Mouse (Mus musculus) heart, embryonic 13.5 days (tissue): ENCODE measurements at regions not wholly inside any gene's neighbourhood (a gene's known extent, or its start where the extent isn't known, plus 50 kb on each side); places are given as distances from the start of the nearest gene placed in this dataset.
A peak's percentile ranks its signal among the peaks of the same experiment; 100 is the strongest.

Experiments used
- ATAC-seq: fragments of 200-750 bp; cut with Nextera tagmentation; 2 replicates; pipeline ENCODE4 v1.8.0; 2017; ENCODE audit warnings: moderate TSS enrichment; ENCODE audit not compliant: insufficient number of reproducible peaks, low FRiP score, low TSS enrichment; ENCODE audit errors: extremely low read depth
- H3K27ac ChIP-seq: fragments of 300-500 bp; sonication (generic); replicated peaks from 2 replicates; pipeline ENCODE4 v1.5.1; 2015; ENCODE audit warnings: moderate library complexity, mild to moderate bottlenecking, inconsistent platforms
- H3K27me3 ChIP-seq: fragments of 300-500 bp; sonication (generic); replicated peaks from 2 replicates; pipeline ENCODE4 v1.6.1; 2015; ENCODE audit warnings: mild to moderate bottlenecking, inconsistent platforms
- H3K36me3 ChIP-seq: fragments of 300-500 bp; sonication (generic); 2 replicates; pipeline ENCODE4 v1.6.1; 2015; ENCODE audit warnings: mild to moderate bottlenecking, inconsistent platforms
- H3K4me1 ChIP-seq: fragments of 300-500 bp; sonication (generic); 2 replicates; pipeline ENCODE4 v1.6.1; 2015; ENCODE audit warnings: inconsistent platforms
- H3K4me2 ChIP-seq: fragments of 300-500 bp; sonication (generic); 2 replicates; pipeline ENCODE4 v1.6.1; 2015; ENCODE audit warnings: inconsistent platforms, mild to moderate bottlenecking, moderate library complexity
- H3K4me3 ChIP-seq: fragments of 300-500 bp; sonication (generic); 2 replicates; pipeline ENCODE4 v1.5.1; 2015; ENCODE audit warnings: moderate library complexity, mild to moderate bottlenecking, inconsistent platforms
- H3K9ac ChIP-seq: fragments of 300-500 bp; sonication (generic); 2 replicates; pipeline ENCODE4 v1.6.1; 2015; ENCODE audit warnings: inconsistent platforms, mild to moderate bottlenecking, moderate library complexity
- H3K9me3 ChIP-seq: fragments of 300-500 bp; sonication (generic); 2 replicates; pipeline ENCODE4 v1.6.1; 2016; ENCODE audit warnings: inconsistent platforms
- WGBS: fragments of 180-500 bp; shearing (Covaris S2); methylation state at CpG from one replicate; pipeline ENCODE4 v1.1.7; 2015; ENCODE audit warnings: mixed read lengths; 5-methylcytosine and 5-hydroxymethylcytosine counted together

DNA sequence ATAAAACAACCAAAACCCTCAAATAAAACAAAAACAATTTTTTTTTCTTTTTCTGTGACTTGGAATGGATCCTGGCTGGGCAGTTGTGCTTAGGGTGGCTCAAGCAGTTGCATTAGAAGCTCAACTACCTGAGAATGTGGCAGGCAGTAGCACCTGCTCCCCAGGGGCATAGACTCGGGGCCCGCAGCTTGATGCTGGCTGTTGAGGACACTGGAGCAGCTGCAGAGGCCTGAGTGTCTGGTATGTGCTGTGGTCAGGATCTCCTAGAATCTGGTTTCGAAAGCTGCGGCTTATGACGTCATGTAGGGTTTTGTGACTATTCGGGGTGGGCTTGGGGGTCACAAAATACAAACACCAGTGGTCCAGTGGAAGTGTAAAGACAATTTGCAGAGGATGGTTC, 103.7 kb upstream of the Bcor start:
- H3K9me3 ChIP-seq = no peaks in the 10 kb centered on the region
- H3K36me3 ChIP-seq = no peaks in the 10 kb centered on the region
- H3K9ac ChIP-seq = no peak overlapping the region
- no peak for ATAC-seq
- no peak overlapping the region for H3K4me3 ChIP-seq
- H3K27ac ChIP-seq = no peak overlapping the region
- 82% methylated on average over 6 of the region's 6 CpGs for WGBS
- no peak overlapping the region for H3K4me2 ChIP-seq
- H3K4me1 ChIP-seq = no peaks in the 10 kb centered on the region
- no peaks in the 10 kb centered on the region; the same call in none of the 2 replicates for H3K27me3 ChIP-seq

DNA sequence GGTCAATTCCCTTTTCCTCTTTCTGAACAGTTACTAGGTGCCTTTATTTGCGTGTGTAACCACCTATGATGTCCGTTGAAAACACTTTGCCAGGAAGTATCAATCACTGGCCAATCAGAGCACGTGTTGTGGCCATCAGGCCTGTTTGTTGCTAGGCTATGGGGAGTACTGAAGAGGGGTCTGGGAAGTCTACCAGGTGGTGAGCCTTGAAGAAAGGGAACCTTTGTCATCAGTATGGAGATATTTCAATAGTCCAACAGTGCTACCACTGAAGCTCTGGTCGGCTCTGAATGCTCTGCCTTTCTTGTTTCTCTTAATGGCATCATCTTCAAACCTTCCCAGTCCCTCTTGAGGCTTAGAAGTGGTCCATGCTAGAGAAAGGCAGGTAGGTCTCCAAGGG, 124.6 kb upstream of the Bcor start:
- Histone ChIP-seq H3K4me3 (no peak overlapping the region), H3K9ac (no peak overlapping the region), H3K36me3 (no peaks in the 10 kb centered on the region), H3K27me3 (peaks cover 52% of the 10 kb centered on the region), H3K4me1 (0 out of 2 replicates have a peak, but pooled peaks cover 7% of the 10 kb centered on the region), H3K9me3 (no peaks in the 10 kb centered on the region), H3K27ac (no peak overlapping the region), H3K4me2 (no peak overlapping the region)
- 57% methylated on average over 4 of the region's 4 CpGs for WGBS
- ATAC-seq = no peak

- no peaks in the 10 kb centered on the region for H3K9me3 ChIP-seq
- 0 out of 2 replicates have a peak, but pooled peaks cover 7% of the 10 kb centered on the region for H3K4me1 ChIP-seq
- no peak overlapping the region for H3K4me3 ChIP-seq
- WGBS = 29% methylated on average over 5 of the region's 5 CpGs
- no peaks in the 10 kb centered on the region for H3K36me3 ChIP-seq
- H3K27me3 ChIP-seq = peaks cover 55% of the 10 kb centered on the region
- ATAC-seq = no peak
- H3K4me2 ChIP-seq = no peak overlapping the region
- H3K9ac ChIP-seq = no peak overlapping the region
- no peak overlapping the region for H3K27ac ChIP-seq
Observed at GRCm38 (mm10) chrX:12285141-12285540, 125.0 kb upstream of the Bcor start.

DNA sequence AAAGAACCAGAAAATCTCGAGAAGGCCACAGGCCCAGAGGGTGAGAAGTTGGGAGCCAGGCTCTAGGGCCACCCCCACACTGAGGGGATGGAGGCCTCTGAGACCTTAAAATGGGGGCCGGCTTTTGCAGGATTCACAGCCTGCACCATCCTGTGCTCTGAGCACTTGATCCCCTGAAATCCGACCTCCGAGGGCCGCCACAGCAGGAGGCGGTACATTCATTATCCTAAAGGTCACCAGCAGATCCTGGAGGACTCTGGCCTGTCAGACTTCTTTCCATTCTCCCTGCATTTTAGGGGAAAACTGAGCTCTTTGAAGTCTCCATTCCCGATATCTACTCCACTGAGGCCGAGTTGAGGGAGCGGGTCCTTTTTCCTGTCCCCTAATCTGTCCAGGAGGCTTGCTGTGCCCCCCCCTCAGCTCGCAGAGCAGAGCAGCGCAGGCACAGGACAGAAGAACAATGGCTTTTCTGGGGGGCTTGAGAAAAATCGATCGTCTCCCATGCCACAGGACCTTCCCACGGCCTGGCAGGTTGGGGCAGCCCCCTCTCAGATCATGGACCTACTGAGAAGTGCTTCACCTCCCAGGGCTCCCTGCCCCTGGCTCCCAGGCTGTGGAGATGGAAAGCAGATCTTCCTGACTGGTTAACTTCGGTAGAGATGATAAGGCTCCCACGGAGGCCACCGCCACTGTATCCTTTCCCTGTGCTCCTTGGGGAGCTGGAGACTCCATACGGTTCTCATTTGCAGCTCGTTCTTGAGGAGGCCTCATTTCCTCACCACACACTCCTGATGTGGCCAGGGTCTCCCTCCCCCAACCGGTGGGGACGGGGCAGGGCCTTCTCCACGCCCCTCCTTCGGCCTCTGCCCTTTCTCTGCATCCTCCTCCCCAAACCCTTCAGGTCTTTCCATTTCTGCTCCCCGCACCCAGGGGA, 126.1 kb upstream of the Bcor start:
- peak overlapping the region; percentile 40; the same call in 1 of the 2 replicates for H3K4me2 ChIP-seq

DNA sequence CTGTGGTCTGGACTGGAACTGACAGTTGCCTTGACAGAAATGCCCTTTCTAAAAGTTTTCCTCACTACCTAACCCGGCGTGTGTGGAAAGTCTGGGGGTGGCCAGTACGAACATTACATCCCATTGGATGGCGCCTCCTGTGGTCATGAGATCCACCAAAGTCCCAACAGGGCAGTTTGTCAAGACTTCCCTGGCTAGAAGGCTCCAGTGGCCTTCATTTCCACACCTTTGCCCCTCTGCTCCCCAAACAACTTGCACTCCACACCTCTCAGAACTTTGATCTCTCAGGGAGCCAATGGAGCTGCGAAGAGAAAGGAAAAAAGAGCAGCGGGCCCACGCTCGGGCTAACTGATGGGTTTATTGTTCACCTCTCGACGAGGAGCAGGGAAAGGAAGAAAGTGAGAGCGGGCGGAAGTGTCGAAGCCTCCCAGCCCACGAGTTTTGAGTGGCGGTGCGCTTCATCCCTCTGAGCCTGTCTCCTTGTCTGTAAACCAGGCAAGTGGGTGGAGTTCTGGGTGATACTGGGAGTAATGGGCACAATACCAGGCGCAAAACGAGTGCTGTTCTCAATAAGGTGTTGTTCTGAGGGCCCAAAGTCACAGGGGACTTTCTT, 126.9 kb upstream of the Bcor start:
- 25% methylated on average over 18 of the region's 18 CpGs for WGBS

More for the DNA sequence above, 126.1 kb upstream of the Bcor start:
- Histone ChIP-seq H3K27ac (no peak overlapping the region), H3K4me1 (0 out of 2 replicates have a peak, but pooled peaks cover 7% of the 10 kb centered on the region), H3K36me3 (no peaks in the 10 kb centered on the region), H3K4me3 (no peak overlapping the region), H3K9me3 (no peaks in the 10 kb centered on the region), H3K27me3 (peaks cover 61% of the 10 kb centered on the region), H3K9ac (no peak overlapping the region)
- no peak for ATAC-seq
- 24% methylated on average over 24 of the region's 24 CpGs for WGBS

DNA sequence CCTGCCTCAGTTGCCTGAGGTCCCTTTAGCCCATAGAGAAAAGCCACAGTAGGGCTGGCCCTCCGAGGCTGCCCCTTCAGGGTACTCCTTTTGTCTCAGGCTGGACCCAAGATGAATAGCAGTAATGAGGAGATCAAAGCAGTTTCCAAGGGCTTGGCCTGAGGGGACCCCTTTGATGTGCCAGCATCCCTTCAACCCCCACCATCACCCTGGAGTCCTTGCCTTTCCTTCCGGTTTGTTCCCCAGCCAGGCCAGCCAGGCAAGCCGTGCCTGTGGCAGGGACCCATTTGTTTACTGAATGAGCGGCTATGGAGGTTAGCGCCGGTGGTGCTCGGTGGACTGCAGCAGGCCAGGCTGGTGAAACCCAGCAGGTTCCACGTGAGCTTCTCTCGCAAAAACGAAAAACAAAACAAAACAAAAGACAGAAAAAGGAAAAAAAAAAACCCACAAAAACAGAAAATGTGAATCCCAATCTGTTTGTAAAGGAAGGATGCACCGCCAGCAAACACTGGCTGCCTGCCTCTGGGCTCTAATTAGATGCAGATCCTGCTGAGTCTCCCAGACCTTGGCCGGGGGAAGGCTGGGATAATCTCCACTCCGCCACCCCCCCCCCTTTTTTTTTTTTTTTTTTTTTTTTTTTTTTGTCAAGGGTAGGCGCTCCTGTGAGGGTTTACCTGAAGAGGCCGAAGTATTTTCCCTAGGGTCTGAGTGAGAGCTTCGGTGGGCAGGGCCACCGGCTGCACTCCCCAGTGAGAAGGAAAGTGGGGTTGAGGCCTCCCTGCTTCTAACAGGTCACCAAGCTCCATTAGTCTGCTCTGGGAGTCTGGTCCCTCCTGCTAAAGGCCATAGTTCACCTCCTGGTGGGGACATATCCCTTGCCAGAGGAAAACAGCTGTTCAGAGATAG, 127.8 kb upstream of the Bcor start:
- H3K9ac ChIP-seq = no peak overlapping the region
- 0 out of 2 replicates have a peak, but pooled peaks cover 7% of the 10 kb centered on the region for H3K4me1 ChIP-seq
- 37% methylated on average over 17 of the region's 17 CpGs for WGBS
- ATAC-seq = no peak
- H3K36me3 ChIP-seq = no peaks in the 10 kb centered on the region
- H3K4me2 ChIP-seq = no peak overlapping the region
- H3K9me3 ChIP-seq = no peaks in the 10 kb centered on the region
- peaks cover 63% of the 10 kb centered on the region for H3K27me3 ChIP-seq
- no peak overlapping the region for H3K4me3 ChIP-seq
- H3K27ac ChIP-seq = no peak overlapping the region

More for the DNA sequence above, 126.9 kb upstream of the Bcor start:
- no peak overlapping the region for H3K27ac ChIP-seq
- no peak for ATAC-seq
- H3K36me3 ChIP-seq = no peaks in the 10 kb centered on the region
- H3K9me3 ChIP-seq = no peaks in the 10 kb centered on the region
- peak overlapping the region; percentile 40; the same call in 1 of the 2 replicates for H3K4me2 ChIP-seq
- H3K4me1 ChIP-seq = 0 out of 2 replicates have a peak, but pooled peaks cover 7% of the 10 kb centered on the region
- H3K9ac ChIP-seq = no peak overlapping the region
- peaks cover 65% of the 10 kb centered on the region for H3K27me3 ChIP-seq
- no peak overlapping the region for H3K4me3 ChIP-seq

DNA sequence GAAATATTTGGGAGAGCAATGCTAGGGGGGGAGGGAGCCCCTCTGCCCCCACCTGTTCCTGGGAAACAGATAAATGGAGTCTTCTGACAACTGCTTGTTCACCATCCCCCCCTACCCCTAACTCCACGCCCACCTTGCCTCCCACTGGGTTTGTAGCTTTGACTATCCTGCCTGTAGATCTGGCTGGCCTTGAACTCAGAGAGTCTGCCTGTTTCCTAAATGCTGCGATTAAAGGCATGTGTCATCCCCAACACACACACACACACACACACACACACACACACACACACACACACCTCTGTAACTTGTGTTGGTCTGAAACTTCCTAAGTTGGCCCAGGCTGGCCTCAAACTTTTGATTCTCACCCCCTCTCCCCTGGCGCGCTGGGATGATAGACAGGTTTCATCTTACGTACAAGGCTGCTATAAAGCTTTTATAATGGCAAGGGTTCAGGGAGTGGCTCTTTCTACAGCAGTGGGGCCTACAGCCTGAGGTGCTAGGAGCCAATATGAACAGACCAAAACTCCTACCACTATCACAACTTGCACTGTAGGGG, 128.5 kb upstream of the Bcor start:
- Histone ChIP-seq H3K36me3 (no peaks in the 10 kb centered on the region), H3K4me3 (no peak overlapping the region), H3K4me2 (no peak overlapping the region), H3K9me3 (no peaks in the 10 kb centered on the region), H3K27me3 (peaks cover 65% of the 10 kb centered on the region), H3K4me1 (0 out of 2 replicates have a peak, but pooled peaks cover 7% of the 10 kb centered on the region), H3K27ac (no peak overlapping the region), H3K9ac (no peak overlapping the region)
- no peak for ATAC-seq
- 50% methylated on average over 5 of the region's 5 CpGs for WGBS

- whole genome bisulfite sequencing = 43% methylated on average over 2 of the region's 2 CpGs
Observed at GRCm38 (mm10) chrX:12293146-12293545, 133.0 kb upstream of the Bcor start.

GRCm38 (mm10) chrX:12294452-12294851, 134.3 kb upstream of the Bcor start:
- Histone ChIP-seq H3K4me1 (no peaks in the 10 kb centered on the region), H3K36me3 (no peaks in the 10 kb centered on the region), H3K4me3 (no peak overlapping the region), H3K9me3 (no peaks in the 10 kb centered on the region), H3K9ac (no peak overlapping the region), H3K27ac (no peak overlapping the region), H3K4me2 (no peak overlapping the region), H3K27me3 (peaks cover 50% of the 10 kb centered on the region)
- no peak for ATAC-seq
- WGBS = 75% methylated on average over 8 of the region's 9 CpGs

More at GRCm38 (mm10) chrX:12293146-12293545, 133.0 kb upstream of the Bcor start:
- H3K27me3 ChIP-seq = peaks cover 61% of the 10 kb centered on the region
- H3K9ac ChIP-seq = no peak overlapping the region
- no peaks in the 10 kb centered on the region for H3K36me3 ChIP-seq
- H3K4me3 ChIP-seq = no peak overlapping the region
- H3K9me3 ChIP-seq = no peaks in the 10 kb centered on the region
- H3K4me2 ChIP-seq = no peak overlapping the region
- ATAC-seq = no peak
- H3K27ac ChIP-seq = no peak overlapping the region
- H3K4me1 ChIP-seq = no peaks in the 10 kb centered on the region

- no peaks in the 10 kb centered on the region for H3K4me1 ChIP-seq
- H3K36me3 ChIP-seq = no peaks in the 10 kb centered on the region
- no peak overlapping the region for H3K4me3 ChIP-seq
- no peak overlapping the region for H3K9ac ChIP-seq
- no peak for ATAC-seq
- H3K27ac ChIP-seq = no peak overlapping the region
- H3K4me2 ChIP-seq = no peak overlapping the region
- 54% methylated on average over 6 of the region's 6 CpGs for WGBS
- H3K27me3 ChIP-seq = peaks cover 49% of the 10 kb centered on the region
- H3K9me3 ChIP-seq = no peaks in the 10 kb centered on the region
Observed at GRCm38 (mm10) chrX:12294941-12295340, 134.8 kb upstream of the Bcor start.
